ENCODE assay signal across 7 mouse cellular contexts in genomic region chr15:99096831-99097500, GRCm38 (mm10). TPM values are rescaled to one million over a fixed set of nuclear protein-coding genes. Genes with fewer than 3 reads are reported as not detected.
DNase-seq lines count a peak whose midpoint lies in the region; ATAC-seq lines count a peak whose summit lies in the region.

No protein-coding gene starts in this region.

- peak overlapping the region; percentile 55; the same call in 1 of the 2 replicates for H3K9ac ChIP-seq in forebrain, embryonic 12.5 days
- peak overlapping the region; percentile 37 for H3K9ac ChIP-seq in midbrain, embryonic 14.5 days (replicated peaks; ENCODE audit: low read length)

- under 1% methylated on average over 52 of the region's 58 CpGs for WGBS in forebrain, embryonic 12.5 days
- WGBS in midbrain, embryonic 14.5 days = under 1% methylated on average over 53 of the region's 58 CpGs

- H3K4me1 ChIP-seq in forebrain, embryonic 12.5 days = peaks cover 62% of the 10 kb centered on the region
- H3K4me1 ChIP-seq in midbrain, embryonic 14.5 days (ENCODE audit: control insufficient read depth, insufficient read depth, low read length) = peaks cover 35% of the 10 kb centered on the region

- H3K4me2 ChIP-seq in forebrain, embryonic 12.5 days = peak overlapping the region; percentile 73
- peak overlapping the region; percentile 72 for H3K4me2 ChIP-seq in midbrain, embryonic 14.5 days (ENCODE audit: low read length)

- H3K36me3 ChIP-seq in forebrain, embryonic 12.5 days (replicated peaks) = no peaks in the 10 kb centered on the region
- no peaks in the 10 kb centered on the region for H3K36me3 ChIP-seq in midbrain, embryonic 14.5 days (ENCODE audit: control insufficient read depth, insufficient read depth, low read length)

- peak; percentile 56 for DNase-seq in ovary, postnatal 36 days (ENCODE audit: low spot score)
- no peak for DNase-seq in ovary, postnatal 14 days (ENCODE audit: low spot score)
- DNase-seq in kidney, adult 9 months = peak; percentile 58
- peak; percentile 74 for DNase-seq in midbrain, embryonic 14.5 days
- no peak for DNase-seq in right cerebral cortex, postnatal 36 days (ENCODE audit: low spot score in 2 of 2)
- DNase-seq in gastrocnemius, postnatal 36 days = no peak

- intact Hi-C loops in gastrocnemius, postnatal 36 days (cut with DNase I) = no loop called here

- no peak overlapping the region for H3K27ac ChIP-seq in forebrain, embryonic 12.5 days
- H3K27ac ChIP-seq in midbrain, embryonic 14.5 days (replicated peaks; ENCODE audit: low read depth, low read length) = peak overlapping the region; percentile 41; the same call in 1 of the 2 replicates

- peaks cover 93% of the 10 kb centered on the region for H3K27me3 ChIP-seq in forebrain, embryonic 12.5 days
- H3K27me3 ChIP-seq in midbrain, embryonic 14.5 days (ENCODE audit: control insufficient read depth, insufficient read depth, low read length) = peaks cover 42% of the 10 kb centered on the region

- peak overlapping the region; percentile 42 for H3K4me3 ChIP-seq in forebrain, embryonic 12.5 days (replicated peaks)
- H3K4me3 ChIP-seq in midbrain, embryonic 14.5 days (replicated peaks; ENCODE audit: low read depth, low read length) = peak overlapping the region; percentile 38

- ATAC-seq in forebrain, embryonic 12.5 days (ENCODE audit: low FRiP score) = no peak
- peak; percentile 24; the same call in 1 of the 2 replicates for ATAC-seq in midbrain, embryonic 14.5 days (ENCODE audit: low FRiP score, low TSS enrichment)

- no peaks in the 10 kb centered on the region for H3K9me3 ChIP-seq in forebrain, embryonic 12.5 days
- H3K9me3 ChIP-seq in midbrain, embryonic 14.5 days (ENCODE audit: control insufficient read depth, low read length) = no peaks in the 10 kb centered on the region

RNA-seq across cellular contexts. Expression of gene Dnajc22, which starts 4.0 kb away (rescaled TPM):
- polyA plus RNA-seq in forebrain, embryonic 12.5 days (2016; fragmentation: Nextera tagmentation; extraction: Ambion mirVana) = 0.76 and 1.0 TPM in 2 replicates
- polyA plus RNA-seq in midbrain, embryonic 14.5 days (2014; fragmentation: Nextera tagmentation; extraction: Ambion mirVana) = 0.71 and 1.6 TPM in 2 replicates
- total RNA-seq in gastrocnemius, postnatal 36 days (2021) = under 1 TPM in 1 of 2 experiments, not detected in 1; 0.27 TPM

RNA-seq across cellular contexts. Expression of gene C1ql4, which starts 9.3 kb away (rescaled TPM):
- 0.44 and 1.3 TPM in 2 replicates for polyA plus RNA-seq in forebrain, embryonic 12.5 days (2016; fragmentation: Nextera tagmentation; extraction: Ambion mirVana)
- polyA plus RNA-seq in midbrain, embryonic 14.5 days (2014; fragmentation: Nextera tagmentation; extraction: Ambion mirVana) = 13.2 and 13.7 TPM in 2 replicates
- total RNA-seq in gastrocnemius, postnatal 36 days (2021) = not detected

RNA-seq across cellular contexts. Expression of gene Troap, which starts 22.6 kb away (rescaled TPM):
- 41.6 and 48.3 TPM in 2 replicates for polyA plus RNA-seq in forebrain, embryonic 12.5 days (2016; fragmentation: Nextera tagmentation; extraction: Ambion mirVana)
- polyA plus RNA-seq in midbrain, embryonic 14.5 days (2014; fragmentation: Nextera tagmentation; extraction: Ambion mirVana) = 3.9 and 4.9 TPM in 2 replicates
- under 1 TPM; 0.62 to 0.69 TPM for total RNA-seq in gastrocnemius, postnatal 36 days (2021)

RNA-seq across cellular contexts. Expression of gene Spats2, which starts 28.8 kb away (rescaled TPM):
- polyA plus RNA-seq in forebrain, embryonic 12.5 days (2016; fragmentation: Nextera tagmentation; extraction: Ambion mirVana) = 65.5 and 69.8 TPM in 2 replicates
- 36.2 and 41.6 TPM in 2 replicates for polyA plus RNA-seq in midbrain, embryonic 14.5 days (2014; fragmentation: Nextera tagmentation; extraction: Ambion mirVana)
- total RNA-seq in gastrocnemius, postnatal 36 days (2021) = 1 to 10 TPM; 3.8 to 3.9 TPM

RNA-seq across cellular contexts. Expression of gene Prph, which starts 42.0 kb away (rescaled TPM):
- 0.73 and 1.4 TPM in 2 replicates for polyA plus RNA-seq in forebrain, embryonic 12.5 days (2016; fragmentation: Nextera tagmentation; extraction: Ambion mirVana)
- polyA plus RNA-seq in midbrain, embryonic 14.5 days (2014; fragmentation: Nextera tagmentation; extraction: Ambion mirVana) = 11.7 and 15.5 TPM in 2 replicates
- 1 to 10 TPM in 1 of 2 experiments, under 1 TPM in 1; 0.42 to 1.2 TPM for total RNA-seq in gastrocnemius, postnatal 36 days (2021)

Comparison
In these comparisons a context has a peak if more than half of its experiments do, and no peak if none do; other contexts are left out.
1. DNase-seq: peak in ovary, postnatal 36 days (single experiment), kidney, adult 9 months (single experiment) and midbrain, embryonic 14.5 days (single experiment); none in ovary, postnatal 14 days (single experiment), right cerebral cortex, postnatal 36 days (0 of 2) and gastrocnemius, postnatal 36 days (0 of 2).